Mouse (Mus musculus) thymus, adult 2 months (tissue): ENCODE measurements around the gene Parvb.

ENCODE experiments used
- CTCF ChIP-seq: fragments of 200-500 bp; IDR thresholded peaks from 2 replicates; pipeline ENCODE4 v1.5.1; 2012; ENCODE audit warnings: mild to moderate bottlenecking, control low read depth, low read length, moderate library complexity, borderline replicate concordance; ENCODE audit not compliant: control insufficient read depth, poor library complexity, insufficient read depth; ENCODE audit errors: extremely low read depth
- POLR2A ChIP-seq: fragments of 200-500 bp; IDR thresholded peaks from 2 replicates; pipeline ENCODE4 v1.6.1; 2012; ENCODE audit warnings: mild to moderate bottlenecking, low read length, control low read depth, moderate library complexity; ENCODE audit not compliant: control insufficient read depth, poor library complexity, insufficient read depth; ENCODE audit errors: extremely low read depth

DNA sequence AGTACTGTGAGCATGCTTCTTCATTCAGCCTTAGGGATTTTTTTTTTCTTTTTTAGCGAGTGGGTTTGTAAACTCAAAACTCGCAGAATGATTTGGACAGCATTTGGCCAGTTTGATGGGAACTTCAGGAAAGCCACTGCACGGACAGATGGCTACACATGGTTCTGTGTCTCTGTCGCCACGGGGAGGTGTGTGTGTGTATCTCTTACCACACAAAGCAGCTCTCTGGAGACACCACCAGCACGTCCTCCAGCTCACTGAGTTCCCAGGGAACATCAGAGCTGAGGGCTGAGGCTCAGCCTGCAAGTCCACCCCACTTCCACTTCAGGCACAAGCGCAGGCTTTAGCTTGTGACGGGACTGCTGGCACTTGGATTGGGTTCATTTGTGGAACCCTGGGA lies 22.5 kb downstream of the Parvb start:
- TF ChIP-seq POLR2A: no peak
- TF ChIP-seq CTCF: no peak
